Mouse (Mus musculus) testis, adult 2 months (tissue): ENCODE data around the gene H2-Eb1.

Experiments used
- CTCF ChIP-seq: fragments of 200-500 bp; IDR thresholded peaks from 2 replicates; pipeline ENCODE4 v1.5.1; 2012; ENCODE audit warnings: low read depth, mild to moderate bottlenecking, inconsistent platforms, low read length, moderate library complexity; ENCODE audit not compliant: control insufficient read depth, insufficient read depth, insufficient replicate concordance
- POLR2A ChIP-seq: fragments of 200-500 bp; IDR thresholded peaks from 2 replicates; pipeline ENCODE4 v1.6.1; 2012; ENCODE audit warnings: low read depth, mild to moderate bottlenecking, inconsistent platforms, low read length, moderate library complexity; ENCODE audit not compliant: control insufficient read depth

- no peak for TF ChIP-seq POLR2A
- no peak for TF ChIP-seq CTCF
These were observed 20.3 kb upstream of the H2-Eb1 start for GRCm38 (mm10) chr17:34285371-34285770.
